Mouse (Mus musculus): ENCODE data around the gene Kctd15. TPM values are rescaled to one million over a fixed set of nuclear protein-coding genes. Genes with fewer than 3 reads are reported as not detected.

The Kctd15 gene
- polyA plus RNA-seq, 1 experiment from 2014 or later, result 45.0 TPM

- Histone ChIP-seq H3K4me3 (no peak overlapping the region), H3K27ac (no peak overlapping the region), H3K27me3 (ENCODE audit: insufficient read depth, poor library complexity, severe bottlenecking) (no peaks in the 10 kb centered on the region), H3K36me3 (peaks cover 96% of the 10 kb centered on the region), H3K4me1 (replicated peaks) (0 out of 2 replicates have a peak, but pooled peaks cover 4% of the 10 kb centered on the region), H3K9me3 (no peaks in the 10 kb centered on the region)
- DNase-seq (ENCODE audit: low spot score), result no peak
- 90% methylated on average over 13 of the region's 13 CpGs for WGBS
Observed at GRCm38 (mm10) chr7:34641968-34642367, 14.6 kb downstream of the Kctd15 start.

GRCm38 (mm10) chr7:34639798-34640197, 16.7 kb downstream of the Kctd15 start:
- Histone ChIP-seq H3K9me3 (no peaks in the 10 kb centered on the region), H3K4me1 (replicated peaks) (0 out of 2 replicates have a peak, but pooled peaks cover 4% of the 10 kb centered on the region), H3K4me3 (no peak overlapping the region), H3K27me3 (ENCODE audit: insufficient read depth, poor library complexity, severe bottlenecking) (no peaks in the 10 kb centered on the region), H3K27ac (no peak overlapping the region), H3K36me3 (peaks cover 75% of the 10 kb centered on the region)
- WGBS, result 86% methylated on average over 11 of the region's 11 CpGs
- DNase-seq (ENCODE audit: low spot score), result no peak

GRCm38 (mm10) chr7:34636661-34637060, 19.9 kb downstream of the Kctd15 start:
- no peak overlapping the region for H3K27ac ChIP-seq
- 86% methylated on average over 4 of the region's 4 CpGs for WGBS
- 0 out of 2 replicates have a peak, but pooled peaks cover 4% of the 10 kb centered on the region for H3K4me1 ChIP-seq (replicated peaks)
- DNase-seq (ENCODE audit: low spot score), result no peak
- no peaks in the 10 kb centered on the region for H3K9me3 ChIP-seq
- peaks cover 43% of the 10 kb centered on the region for H3K36me3 ChIP-seq
- H3K4me3 ChIP-seq, result no peak overlapping the region
- H3K27me3 ChIP-seq (ENCODE audit: insufficient read depth, poor library complexity, severe bottlenecking), result no peaks in the 10 kb centered on the region

- H3K4me3 ChIP-seq, result no peak overlapping the region
Observed at GRCm38 (mm10) chr7:34632966-34633742, 23.4 kb downstream of the Kctd15 start.

GRCm38 (mm10) chr7:34630211-34631085, 26.1 kb downstream of the Kctd15 start:
- peaks cover 3% of the 10 kb centered on the region; the same call in 1 of the 2 replicates for H3K27me3 ChIP-seq (ENCODE audit: insufficient read depth, poor library complexity, severe bottlenecking)
- no peaks in the 10 kb centered on the region for H3K9me3 ChIP-seq
- peaks cover 19% of the 10 kb centered on the region for H3K4me1 ChIP-seq (replicated peaks)
- H3K36me3 ChIP-seq, result no peaks in the 10 kb centered on the region
- peak overlapping the region; percentile 54 for H3K4me3 ChIP-seq
- peak; percentile 75 for DNase-seq (ENCODE audit: low spot score)
- WGBS, result under 1% methylated on average over 34 of the region's 34 CpGs
- peak overlapping the region; percentile 89 for H3K27ac ChIP-seq

More at GRCm38 (mm10) chr7:34632966-34633742, 23.4 kb downstream of the Kctd15 start:
- Histone ChIP-seq H3K36me3 (peaks cover 8% of the 10 kb centered on the region; the same call in 1 of the 2 replicates), H3K27me3 (ENCODE audit: insufficient read depth, poor library complexity, severe bottlenecking) (peaks cover 3% of the 10 kb centered on the region; the same call in 1 of the 2 replicates), H3K9me3 (no peaks in the 10 kb centered on the region), H3K27ac (no peak overlapping the region), H3K4me1 (replicated peaks) (peaks cover 19% of the 10 kb centered on the region)
- WGBS, result 87% methylated on average over 10 of the region's 10 CpGs
- DNase-seq (ENCODE audit: low spot score), result no peak

GRCm38 (mm10) chr7:34629702-34630210, 26.8 kb downstream of the Kctd15 start:
- 50% methylated on average over 8 of the region's 8 CpGs for WGBS
- no peaks in the 10 kb centered on the region for H3K36me3 ChIP-seq
- no peak for DNase-seq (ENCODE audit: low spot score)
- peaks cover 19% of the 10 kb centered on the region for H3K4me1 ChIP-seq (replicated peaks)
- H3K27me3 ChIP-seq (ENCODE audit: insufficient read depth, poor library complexity, severe bottlenecking), result peaks cover 3% of the 10 kb centered on the region; the same call in 1 of the 2 replicates
- H3K9me3 ChIP-seq, result no peaks in the 10 kb centered on the region
- H3K4me3 ChIP-seq, result peak overlapping the region; percentile 54
- H3K27ac ChIP-seq, result peak overlapping the region; percentile 89

- H3K4me1 ChIP-seq (replicated peaks), result no peaks in the 10 kb centered on the region
- H3K4me3 ChIP-seq, result no peak overlapping the region
- H3K27ac ChIP-seq, result no peak overlapping the region
- H3K36me3 ChIP-seq, result no peaks in the 10 kb centered on the region
- no peaks in the 10 kb centered on the region for H3K9me3 ChIP-seq
- H3K27me3 ChIP-seq (ENCODE audit: insufficient read depth, poor library complexity, severe bottlenecking), result no peaks in the 10 kb centered on the region
- no peak for DNase-seq (ENCODE audit: low spot score)
- 31% methylated on average over 2 of the region's 2 CpGs for WGBS
Observed at GRCm38 (mm10) chr7:34620411-34620810, 36.1 kb downstream of the Kctd15 start.

GRCm38 (mm10) chr7:34618141-34618890, 38.2 kb downstream of the Kctd15 start:
- Histone ChIP-seq H3K9me3 (no peaks in the 10 kb centered on the region), H3K4me1 (replicated peaks) (0 out of 2 replicates have a peak, but pooled peaks cover 5% of the 10 kb centered on the region), H3K27ac (no peak overlapping the region), H3K4me3 (no peak overlapping the region), H3K36me3 (no peaks in the 10 kb centered on the region), H3K27me3 (ENCODE audit: insufficient read depth, poor library complexity, severe bottlenecking) (no peaks in the 10 kb centered on the region)
- no peak for DNase-seq (ENCODE audit: low spot score)
- 85% methylated on average over 11 of the region's 11 CpGs for WGBS

GRCm38 (mm10) chr7:34616275-34616674, 40.3 kb downstream of the Kctd15 start:
- H3K27me3 ChIP-seq (ENCODE audit: insufficient read depth, poor library complexity, severe bottlenecking), result no peaks in the 10 kb centered on the region
- WGBS, result 90% methylated on average over 2 of the region's 2 CpGs
- no peak for DNase-seq (ENCODE audit: low spot score)
- H3K27ac ChIP-seq, result no peak overlapping the region
- H3K36me3 ChIP-seq, result no peaks in the 10 kb centered on the region
- no peak overlapping the region for H3K4me3 ChIP-seq
- H3K9me3 ChIP-seq, result no peaks in the 10 kb centered on the region
- H3K4me1 ChIP-seq (replicated peaks), result 0 out of 2 replicates have a peak, but pooled peaks cover 5% of the 10 kb centered on the region

GRCm38 (mm10) chr7:34610445-34610844, 46.1 kb downstream of the Kctd15 start:
- Histone ChIP-seq H3K27me3 (ENCODE audit: insufficient read depth, poor library complexity, severe bottlenecking) (0 out of 2 replicates have a peak, but pooled peaks cover 3% of the 10 kb centered on the region), H3K4me1 (replicated peaks) (peaks cover 42% of the 10 kb centered on the region), H3K27ac (peak overlapping the region; percentile 53; the same call in 1 of the 2 replicates), H3K4me3 (no peak overlapping the region), H3K36me3 (no peaks in the 10 kb centered on the region), H3K9me3 (no peaks in the 10 kb centered on the region)
- peak; percentile 33 for DNase-seq (ENCODE audit: low spot score)
- 47% methylated on average over 6 of the region's 6 CpGs for WGBS

GRCm38 (mm10) chr7:34607334-34607970, 49.1 kb downstream of the Kctd15 start:
- H3K36me3 ChIP-seq, result no peaks in the 10 kb centered on the region
- no peak overlapping the region for H3K4me3 ChIP-seq
- H3K4me1 ChIP-seq (replicated peaks), result peaks cover 41% of the 10 kb centered on the region
- H3K27me3 ChIP-seq (ENCODE audit: insufficient read depth, poor library complexity, severe bottlenecking), result 0 out of 2 replicates have a peak, but pooled peaks cover 3% of the 10 kb centered on the region
- no peaks in the 10 kb centered on the region for H3K9me3 ChIP-seq
- H3K27ac ChIP-seq, result peak overlapping the region; percentile 59; the same call in 1 of the 2 replicates
- 85% methylated on average over 5 of the region's 5 CpGs for WGBS
- no peak for DNase-seq (ENCODE audit: low spot score)

Measured in hindbrain, embryonic 10.5 days (tissue).